Mouse (Mus musculus) liver, embryonic 14.5 days (tissue): Measurements from ENCODE around the gene Plekhg2.

ENCODE experiments used
- CTCF ChIP-seq: IDR thresholded peaks from 2 replicates; pipeline ENCODE4 v1.5.1; 2016; ENCODE audit warnings: antibody characterized with exemption, low read depth, control low read depth
- EP300 ChIP-seq: IDR thresholded peaks from 2 replicates; pipeline ENCODE4 v1.6.1; 2016; ENCODE audit warnings: antibody characterized with exemption, low read depth

GRCm38 (mm10) chr7:28386462-28386861 is 14.1 kb upstream of the Plekhg2 start:
- no peak for TF ChIP-seq EP300
- peak; percentile 97 for TF ChIP-seq CTCF
